Mouse (Mus musculus) kidney, postnatal 0 days (tissue): ENCODE results near the gene Gnaz. TPM values are rescaled to one million over a fixed set of nuclear protein-coding genes. Genes with fewer than 3 reads are reported as not detected.
A peak's percentile ranks its signal among the peaks of the same experiment; 100 is the strongest.

Experiments used
- ATAC-seq: fragments of 200-750 bp; cut with Nextera tagmentation; replicated peaks from 2 replicates; pipeline ENCODE4 v1.8.0; 2017; ENCODE audit warnings: low read depth, moderate number of reproducible peaks, moderate TSS enrichment, moderate library complexity; ENCODE audit not compliant: low FRiP score
- DNase-seq: peaks from one replicate; pipeline ENCODE4 v3.0.0-alpha.2; 2016; ENCODE audit warnings: low spot score
- H3K27ac ChIP-seq: fragments of 300-500 bp; sonication (generic); 2 replicates; pipeline ENCODE4 v1.5.1; 2014; ENCODE audit warnings: mild to moderate bottlenecking
- H3K27me3 ChIP-seq: fragments of 300-500 bp; sonication (generic); 2 replicates; pipeline ENCODE4 v1.6.1; 2014; ENCODE audit warnings: low read length, mixed read lengths; ENCODE audit not compliant: insufficient read depth
- H3K36me3 ChIP-seq: fragments of 300-500 bp; sonication (generic); 2 replicates; pipeline ENCODE4 v1.6.1; 2014; ENCODE audit warnings: low read length, mixed read lengths; ENCODE audit not compliant: insufficient read depth
- H3K4me1 ChIP-seq: fragments of 300-500 bp; sonication (generic); replicated peaks from 2 replicates; pipeline ENCODE4 v1.6.1; 2014; ENCODE audit warnings: antibody characterized with exemption, low read length, mixed read lengths; ENCODE audit not compliant: insufficient read depth
- H3K4me2 ChIP-seq: fragments of 300-500 bp; sonication (generic); 2 replicates; pipeline ENCODE4 v1.6.1; 2014; ENCODE audit warnings: mild to moderate bottlenecking, low read length, moderate library complexity, mixed read lengths
- H3K4me3 ChIP-seq: fragments of 300-500 bp; sonication (generic); replicated peaks from 2 replicates; pipeline ENCODE4 v1.5.1; 2014; ENCODE audit warnings: low read depth, low read length
- H3K9ac ChIP-seq: fragments of 300-500 bp; sonication (generic); 2 replicates; pipeline ENCODE4 v1.6.1; 2014; ENCODE audit warnings: low read depth, low read length
- H3K9me3 ChIP-seq: fragments of 300-500 bp; sonication (generic); replicated peaks from 2 replicates; pipeline ENCODE4 v1.6.1; 2016; ENCODE audit warnings: low read length, inconsistent platforms, mixed read lengths
- CTCF ChIP-seq: IDR thresholded peaks from 2 replicates; pipeline ENCODE4 v1.5.1; 2016; ENCODE audit warnings: antibody characterized with exemption, low read depth, mild to moderate bottlenecking, moderate library complexity
- WGBS: fragments of 180-500 bp; shearing (Covaris S2); extraction: QIAGEN DNeasy Blood & Tissue Kit; methylation state at CpG from one replicate; pipeline ENCODE4 v1.1.7; 2014; 5-methylcytosine and 5-hydroxymethylcytosine counted together
- polyA plus RNA-seq: library from polyadenylated mRNA; unstranded; fragments of >200 nt; fragmentation: Nextera tagmentation; extraction: Ambion mirVana; gene quantifications from 2 replicates; pipeline ENCODE4 v1.2.1, GENCODE M21; 2015

Gene Gnaz
- polyA plus RNA-seq, 1 experiment from 2014 or later = 5.6 TPM

DNA sequence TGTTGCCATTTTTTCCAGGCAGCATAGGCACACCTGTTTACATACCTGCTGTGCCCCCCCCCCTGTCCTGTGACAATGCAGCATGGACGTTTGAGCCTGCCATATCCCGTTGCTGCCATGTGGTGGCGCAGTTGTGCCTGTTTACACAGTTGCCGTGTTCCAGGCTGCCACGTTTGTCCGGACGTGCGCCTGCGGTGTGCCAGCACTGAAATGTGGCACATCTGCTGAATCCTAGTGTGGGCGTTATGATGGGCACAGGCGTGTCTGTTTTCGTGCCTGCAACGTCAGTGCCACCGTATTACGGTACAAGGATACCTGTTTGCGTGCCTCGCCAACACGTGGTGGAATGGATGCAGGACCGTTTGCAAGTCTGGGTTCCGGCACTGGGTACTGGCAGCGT lies 41.7 kb upstream of the Gnaz start:
- no peak overlapping the region; the same call in 1 of the 2 replicates for H3K4me3 ChIP-seq

DNA sequence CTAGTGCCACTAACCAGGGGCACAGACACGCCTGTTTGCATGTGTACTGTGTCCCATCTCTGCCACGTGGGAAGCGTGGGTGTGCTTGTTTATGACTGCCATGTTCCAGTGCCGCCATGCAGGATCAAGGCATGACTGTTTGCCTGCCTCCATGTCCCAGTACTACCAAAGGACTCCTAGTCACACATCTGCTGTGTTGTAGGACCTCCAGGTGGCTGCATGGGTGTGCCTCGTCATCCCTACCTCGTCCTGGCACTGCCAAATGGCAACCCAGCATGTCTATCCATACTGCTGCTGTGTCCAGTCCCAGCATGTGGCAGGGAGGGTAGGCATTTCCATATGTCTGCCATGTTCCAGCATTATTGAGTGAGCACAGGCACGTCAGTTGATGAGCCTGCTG lies 38.7 kb upstream of the Gnaz start:
- ATAC-seq (no peak), DNase-seq (no peak)
- H3K36me3 ChIP-seq = no peaks in the 10 kb centered on the region
- no peaks in the 10 kb centered on the region for H3K4me1 ChIP-seq
- H3K4me3 ChIP-seq = no peak overlapping the region
- H3K9me3 ChIP-seq = no peaks in the 10 kb centered on the region
- H3K9ac ChIP-seq = no peak overlapping the region
- H3K27me3 ChIP-seq = no peaks in the 10 kb centered on the region
- no peak for TF ChIP-seq CTCF
- H3K27ac ChIP-seq = no peak overlapping the region
- WGBS = 81% methylated on average over 7 of the region's 7 CpGs
- no peak overlapping the region for H3K4me2 ChIP-seq

More for the DNA sequence above, 41.7 kb upstream of the Gnaz start:
- peak; percentile 6; the same call in 1 of the 2 replicates for ATAC-seq
- peak; percentile 69 for TF ChIP-seq CTCF
- H3K27ac ChIP-seq = no peak overlapping the region
- no peaks in the 10 kb centered on the region for H3K4me1 ChIP-seq
- H3K27me3 ChIP-seq = no peaks in the 10 kb centered on the region
- H3K9ac ChIP-seq = no peak overlapping the region
- H3K36me3 ChIP-seq = no peaks in the 10 kb centered on the region
- 18% methylated on average over 21 of the region's 21 CpGs for WGBS
- no peaks in the 10 kb centered on the region for H3K9me3 ChIP-seq
- H3K4me2 ChIP-seq = peak overlapping the region; percentile 8; the same call in 1 of the 2 replicates
- DNase-seq = peak; percentile 25

DNA sequence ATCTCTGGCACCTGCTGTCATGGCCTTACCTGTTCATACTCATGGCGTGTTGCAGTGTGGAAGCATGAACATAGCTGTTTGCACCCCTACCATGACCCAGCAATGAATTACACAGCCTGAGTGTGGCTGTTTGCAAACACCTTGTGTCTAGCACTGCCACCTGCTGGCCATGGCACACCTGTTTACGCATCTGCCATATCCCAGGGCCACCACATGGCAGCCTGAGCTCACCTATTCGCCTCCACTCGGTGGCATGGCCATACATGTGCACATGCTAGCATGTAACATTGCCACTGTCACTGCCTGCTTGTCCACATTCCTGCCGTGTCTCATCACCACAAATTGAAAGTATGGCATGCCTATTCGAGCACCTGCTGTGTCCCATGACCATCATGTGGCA lies 37.4 kb upstream of the Gnaz start:
- Histone ChIP-seq H3K9me3 (no peaks in the 10 kb centered on the region), H3K4me2 (no peak overlapping the region), H3K4me1 (no peaks in the 10 kb centered on the region), H3K36me3 (no peaks in the 10 kb centered on the region), H3K27ac (no peak overlapping the region), H3K27me3 (no peaks in the 10 kb centered on the region), H3K4me3 (no peak overlapping the region), H3K9ac (no peak overlapping the region)
- WGBS = 73% methylated on average over 6 of the region's 6 CpGs
- ATAC-seq = no peak; the same call in 1 of the 2 replicates
- no peak for DNase-seq
- TF ChIP-seq CTCF = peak; percentile 66

DNA sequence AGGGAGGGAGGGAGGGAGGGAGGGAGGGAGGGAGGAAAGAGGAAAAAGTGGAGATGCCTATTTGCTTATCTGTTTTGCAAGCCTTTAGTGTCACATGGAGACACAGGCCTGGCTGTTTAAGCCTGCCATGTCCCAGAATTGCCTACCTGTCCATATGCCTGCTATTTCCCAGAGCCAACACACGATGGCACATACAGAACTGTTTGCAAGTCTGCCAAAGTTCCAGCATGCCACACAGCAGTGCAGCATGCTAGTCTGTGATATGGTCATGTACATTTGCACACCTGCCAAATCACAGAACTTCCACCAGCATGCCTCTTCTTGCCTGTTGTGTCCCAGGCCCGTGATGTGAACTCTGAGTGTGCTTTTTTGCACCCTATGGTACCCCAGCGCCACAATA lies 36.4 kb upstream of the Gnaz start:
- Histone ChIP-seq H3K27me3 (no peaks in the 10 kb centered on the region), H3K27ac (no peak overlapping the region), H3K4me3 (no peak overlapping the region), H3K9ac (no peak overlapping the region), H3K4me2 (no peak overlapping the region), H3K4me1 (no peaks in the 10 kb centered on the region), H3K36me3 (no peaks in the 10 kb centered on the region), H3K9me3 (no peaks in the 10 kb centered on the region)
- WGBS = 82% methylated on average over 3 of the region's 3 CpGs
- no peak for ATAC-seq
- no peak for DNase-seq
- no peak for TF ChIP-seq CTCF

DNA sequence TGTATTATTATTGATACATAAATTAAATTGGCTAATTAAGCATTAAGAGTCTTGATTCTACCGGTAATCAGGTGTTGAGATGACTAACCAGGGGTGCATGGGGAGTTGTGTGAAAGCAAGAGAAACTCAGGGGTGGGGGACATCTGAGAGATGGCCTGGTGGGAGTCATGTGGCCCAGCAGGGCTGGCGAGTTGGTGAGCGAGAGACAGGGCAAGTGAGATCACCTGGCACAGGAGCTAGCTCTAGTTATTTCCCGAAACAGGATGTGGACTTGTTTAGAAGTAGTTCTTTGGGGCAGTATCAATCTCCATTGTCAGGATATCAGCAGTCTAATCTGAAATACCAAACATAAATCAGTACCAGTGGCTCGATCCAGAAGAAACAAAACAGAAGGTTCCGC lies 35.3 kb upstream of the Gnaz start:
- DNase-seq (no peak), ATAC-seq (no peak)
- H3K9me3 ChIP-seq = no peaks in the 10 kb centered on the region
- H3K27me3 ChIP-seq = no peaks in the 10 kb centered on the region
- no peak overlapping the region for H3K9ac ChIP-seq
- no peak overlapping the region for H3K4me3 ChIP-seq
- no peak overlapping the region for H3K4me2 ChIP-seq
- H3K4me1 ChIP-seq = no peaks in the 10 kb centered on the region
- no peaks in the 10 kb centered on the region for H3K36me3 ChIP-seq
- TF ChIP-seq CTCF = no peak
- no peak overlapping the region for H3K27ac ChIP-seq
- WGBS = 73% methylated on average over 6 of the region's 6 CpGs

DNA sequence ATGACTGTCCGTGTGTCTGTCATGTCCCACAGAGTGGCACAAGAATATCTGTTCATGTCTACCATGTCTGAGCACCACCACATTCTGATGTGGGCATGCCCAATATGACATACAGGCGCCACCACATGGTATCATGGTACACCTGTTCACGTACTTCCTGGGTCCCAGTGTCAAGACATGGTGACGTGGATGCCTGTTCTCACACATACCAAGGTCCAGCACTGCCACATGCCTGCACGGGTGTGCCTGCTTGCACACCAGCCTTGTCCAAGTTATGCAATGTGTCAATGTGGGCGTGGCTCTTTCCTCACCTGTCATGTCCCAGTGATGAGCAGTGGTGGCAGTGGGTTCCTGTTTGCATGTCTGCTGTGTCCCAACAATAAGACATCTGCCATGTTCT lies 34.5 kb upstream of the Gnaz start:
- no peak overlapping the region for H3K27ac ChIP-seq
- no peaks in the 10 kb centered on the region for H3K4me1 ChIP-seq
- DNase-seq (no peak), ATAC-seq (no peak)
- H3K4me2 ChIP-seq = no peak overlapping the region
- H3K9ac ChIP-seq = no peak overlapping the region
- H3K36me3 ChIP-seq = no peaks in the 10 kb centered on the region
- TF ChIP-seq CTCF = no peak
- no peaks in the 10 kb centered on the region for H3K27me3 ChIP-seq
- WGBS = 84% methylated on average over 6 of the region's 6 CpGs
- no peaks in the 10 kb centered on the region for H3K9me3 ChIP-seq
- H3K4me3 ChIP-seq = no peak overlapping the region

DNA sequence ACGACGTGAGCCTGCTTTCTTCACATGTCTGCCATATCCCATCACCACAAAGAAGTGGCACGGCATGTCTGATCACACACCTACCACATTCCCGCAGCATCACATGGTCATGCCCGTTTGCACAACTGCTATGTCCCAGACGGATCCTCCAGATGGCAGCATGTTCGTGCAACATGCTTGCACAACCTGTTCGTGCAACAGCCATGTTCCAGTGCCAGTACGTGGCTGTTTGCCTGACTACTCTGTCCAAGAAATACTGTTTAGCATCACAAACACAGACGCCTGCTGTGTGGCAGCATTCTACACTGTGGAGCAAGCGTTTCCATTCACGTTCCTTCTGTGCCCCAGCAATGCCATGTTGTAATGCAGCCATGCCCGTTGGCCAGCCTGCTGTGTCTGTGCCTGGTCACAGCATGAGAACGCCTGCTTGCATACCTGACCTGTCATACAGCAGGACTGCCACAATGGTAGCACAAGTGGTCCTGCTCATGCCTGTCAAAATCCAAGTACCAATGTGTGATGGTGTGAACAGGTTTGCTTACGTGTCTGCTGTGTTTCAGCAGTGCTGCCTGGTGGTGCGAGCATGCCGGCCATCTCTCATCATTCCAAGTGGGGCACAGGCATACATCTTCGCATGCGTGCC lies 33.3 kb upstream of the Gnaz start:
- peak; percentile 14; the same call in 1 of the 2 replicates for TF ChIP-seq CTCF
- no peaks in the 10 kb centered on the region for H3K4me1 ChIP-seq
- H3K4me3 ChIP-seq = no peak overlapping the region
- H3K9ac ChIP-seq = no peak overlapping the region
- WGBS = 82% methylated on average over 19 of the region's 19 CpGs
- no peak overlapping the region for H3K4me2 ChIP-seq
- no peak for DNase-seq
- H3K36me3 ChIP-seq = no peaks in the 10 kb centered on the region
- no peaks in the 10 kb centered on the region for H3K9me3 ChIP-seq
- no peaks in the 10 kb centered on the region for H3K27me3 ChIP-seq
- ATAC-seq = no peak
- H3K27ac ChIP-seq = no peak overlapping the region
